Mouse (Mus musculus): ENCODE data around the gene Hist1h2ah. TPM values are rescaled to one million over a fixed set of nuclear protein-coding genes. Genes with fewer than 3 reads are reported as not detected.

Hist1h2ah gene
- polyA plus RNA-seq, 1 experiment = 1.8 TPM

- Histone ChIP-seq H3K27ac (ENCODE audit: control insufficient read depth, insufficient read depth, low read depth, low read length) (no peak overlapping the region), H3K4me1 (ENCODE audit: control insufficient read depth, insufficient read depth, low read length) (peaks cover 8% of the 10 kb centered on the region), H3K36me3 (ENCODE audit: control insufficient read depth, insufficient read depth, low read length) (no peaks in the 10 kb centered on the region), H3K4me3 (ENCODE audit: control insufficient read depth, low read depth, low read length) (peak overlapping the region; percentile 55), H3K27me3 (ENCODE audit: control insufficient read depth, insufficient read depth, low read length) (peaks cover 11% of the 10 kb centered on the region)
- no peak for TF ChIP-seq CTCF (IDR thresholded peaks at IDR 0.05; ENCODE audit: control insufficient read depth, insufficient read depth, insufficient replicate concordance, low read depth, low read length)
- TF ChIP-seq POLR2A (IDR thresholded peaks at IDR 0.05; ENCODE audit: control insufficient read depth, low read depth, low read length) = no peak
Observed at GRCm38 (mm10) chr13:21996840-21997185, 38.6 kb downstream of the Hist1h2ah start.

GRCm38 (mm10) chr13:21996101-21996839 is 39.1 kb downstream of the Hist1h2ah start:
- Histone ChIP-seq H3K4me1 (ENCODE audit: control insufficient read depth, insufficient read depth, low read length) (peaks cover 8% of the 10 kb centered on the region), H3K36me3 (ENCODE audit: control insufficient read depth, insufficient read depth, low read length) (no peaks in the 10 kb centered on the region), H3K27me3 (ENCODE audit: control insufficient read depth, insufficient read depth, low read length) (peaks cover 11% of the 10 kb centered on the region), H3K27ac (ENCODE audit: control insufficient read depth, insufficient read depth, low read depth, low read length) (no peak overlapping the region), H3K4me3 (ENCODE audit: control insufficient read depth, low read depth, low read length) (peak overlapping the region; percentile 55; the same call in 1 of the 2 replicates)
- no peak for TF ChIP-seq CTCF (IDR thresholded peaks at IDR 0.05; ENCODE audit: control insufficient read depth, insufficient read depth, insufficient replicate concordance, low read depth, low read length)
- TF ChIP-seq POLR2A (IDR thresholded peaks at IDR 0.05; ENCODE audit: control insufficient read depth, low read depth, low read length) = no peak

- Histone ChIP-seq H3K4me3 (ENCODE audit: control insufficient read depth, low read depth, low read length) (peak overlapping the region; percentile 71), H3K27ac (ENCODE audit: control insufficient read depth, insufficient read depth, low read depth, low read length) (no peak overlapping the region), H3K4me1 (ENCODE audit: control insufficient read depth, insufficient read depth, low read length) (peaks cover 8% of the 10 kb centered on the region), H3K36me3 (ENCODE audit: control insufficient read depth, insufficient read depth, low read length) (no peaks in the 10 kb centered on the region), H3K27me3 (ENCODE audit: control insufficient read depth, insufficient read depth, low read length) (peaks cover 11% of the 10 kb centered on the region)
- TF ChIP-seq POLR2A (IDR thresholded peaks at IDR 0.05; ENCODE audit: control insufficient read depth, low read depth, low read length) = no peak
- TF ChIP-seq CTCF (IDR thresholded peaks at IDR 0.05; ENCODE audit: control insufficient read depth, insufficient read depth, insufficient replicate concordance, low read depth, low read length) = no peak
Observed at GRCm38 (mm10) chr13:21995331-21995914, 39.9 kb downstream of the Hist1h2ah start.

- H3K27me3 ChIP-seq (ENCODE audit: control insufficient read depth, insufficient read depth, low read length) = peaks cover 11% of the 10 kb centered on the region
- peaks cover 8% of the 10 kb centered on the region for H3K4me1 ChIP-seq (ENCODE audit: control insufficient read depth, insufficient read depth, low read length)
- peak overlapping the region; percentile 71 for H3K4me3 ChIP-seq (ENCODE audit: control insufficient read depth, low read depth, low read length)
- no peak for TF ChIP-seq CTCF (IDR thresholded peaks at IDR 0.05; ENCODE audit: control insufficient read depth, insufficient read depth, insufficient replicate concordance, low read depth, low read length)
- no peak for TF ChIP-seq POLR2A (IDR thresholded peaks at IDR 0.05; ENCODE audit: control insufficient read depth, low read depth, low read length)
- no peak overlapping the region for H3K27ac ChIP-seq (ENCODE audit: control insufficient read depth, insufficient read depth, low read depth, low read length)
- H3K36me3 ChIP-seq (ENCODE audit: control insufficient read depth, insufficient read depth, low read length) = no peaks in the 10 kb centered on the region
Observed at GRCm38 (mm10) chr13:21994896-21995295, 40.5 kb downstream of the Hist1h2ah start.

- Histone ChIP-seq H3K4me3 (ENCODE audit: control insufficient read depth, low read depth, low read length) (no peak overlapping the region), H3K36me3 (ENCODE audit: control insufficient read depth, insufficient read depth, low read length) (no peaks in the 10 kb centered on the region), H3K27me3 (ENCODE audit: control insufficient read depth, insufficient read depth, low read length) (peaks cover 11% of the 10 kb centered on the region), H3K27ac (ENCODE audit: control insufficient read depth, insufficient read depth, low read depth, low read length) (no peak overlapping the region), H3K4me1 (ENCODE audit: control insufficient read depth, insufficient read depth, low read length) (peaks cover 8% of the 10 kb centered on the region)
- TF ChIP-seq CTCF (IDR thresholded peaks at IDR 0.05; ENCODE audit: control insufficient read depth, insufficient read depth, insufficient replicate concordance, low read depth, low read length) = no peak
- TF ChIP-seq POLR2A (IDR thresholded peaks at IDR 0.05; ENCODE audit: control insufficient read depth, low read depth, low read length) = no peak
Observed at GRCm38 (mm10) chr13:21993957-21994738, 41.2 kb downstream of the Hist1h2ah start.

GRCm38 (mm10) chr13:21992550-21992949 is 42.8 kb downstream of the Hist1h2ah start:
- TF ChIP-seq POLR2A (IDR thresholded peaks at IDR 0.05; ENCODE audit: control insufficient read depth, low read depth, low read length) (no peak), CTCF (IDR thresholded peaks at IDR 0.05; ENCODE audit: control insufficient read depth, insufficient read depth, insufficient replicate concordance, low read depth, low read length) (no peak)
- H3K27me3 ChIP-seq (ENCODE audit: control insufficient read depth, insufficient read depth, low read length) = peaks cover 11% of the 10 kb centered on the region

More at GRCm38 (mm10) chr13:21992550-21992949, 42.8 kb downstream of the Hist1h2ah start:
- no peak overlapping the region for H3K4me3 ChIP-seq (ENCODE audit: control insufficient read depth, low read depth, low read length)
- no peaks in the 10 kb centered on the region for H3K36me3 ChIP-seq (ENCODE audit: control insufficient read depth, insufficient read depth, low read length)
- no peak overlapping the region for H3K27ac ChIP-seq (ENCODE audit: control insufficient read depth, insufficient read depth, low read depth, low read length)
- peaks cover 8% of the 10 kb centered on the region for H3K4me1 ChIP-seq (ENCODE audit: control insufficient read depth, insufficient read depth, low read length)

Other genes starting within 250 kb of the Hist1h2ah start
- 1.8 and 2.1 TPM in 2 replicates for gene Hist1h2an, start 248.3 kb downstream of the Hist1h2ah start, polyA plus RNA-seq (2012; rRNA removed)
- gene Hist1h2bp, start 248.1 kb downstream of the Hist1h2ah start, polyA plus RNA-seq (2012; rRNA removed) = 155 and 156 TPM in 2 replicates
- 28.8 and 32.6 TPM in 2 replicates for gene Hist1h2bq, start 225.4 kb downstream of the Hist1h2ah start, polyA plus RNA-seq (2012; rRNA removed)
- not detected in 2 replicates for gene Hist1h2ao, start 225.1 kb downstream of the Hist1h2ah start, polyA plus RNA-seq (2012; rRNA removed)
- gene Hist1h4m, start 223.8 kb downstream of the Hist1h2ah start, polyA plus RNA-seq (2012; rRNA removed) = not detected in 2 replicates
- gene Hist1h4n, start 203.4 kb downstream of the Hist1h2ah start, polyA plus RNA-seq (2012; rRNA removed) = 32.2 and 38.8 TPM in 2 replicates
- 7.4 and 12.0 TPM in 2 replicates for gene Hist1h2ap, start 202.1 kb downstream of the Hist1h2ah start, polyA plus RNA-seq (2012; rRNA removed)
- gene Hist1h2br, start 201.8 kb downstream of the Hist1h2ah start, polyA plus RNA-seq (2012; rRNA removed) = 26.8 and 30.6 TPM in 2 replicates
- 2.7 and 2.8 TPM in 2 replicates for gene Zfp184, start 90.5 kb downstream of the Hist1h2ah start, polyA plus RNA-seq (2012; rRNA removed)
- gene Pom121l2, start 54.4 kb downstream of the Hist1h2ah start, polyA plus RNA-seq (2012; rRNA removed) = 128 and 157 TPM in 2 replicates
- 0.05 and 0.22 TPM in 2 replicates for gene Prss16, start 25.8 kb downstream of the Hist1h2ah start, polyA plus RNA-seq (2012; rRNA removed)
- gene Hist1h2bk, start 302 bp upstream of the Hist1h2ah start, polyA plus RNA-seq (2012; rRNA removed) = 10.0 and 11.3 TPM in 2 replicates
- gene Hist1h4i, start 5.8 kb upstream of the Hist1h2ah start, polyA plus RNA-seq (2012; rRNA removed) = 3.7 and 6.6 TPM in 2 replicates
- gene Hist1h2ag, start 7.4 kb upstream of the Hist1h2ah start, polyA plus RNA-seq (2012; rRNA removed) = 4.8 and 6.5 TPM in 2 replicates
- 7.9 and 8.5 TPM in 2 replicates for gene Hist1h2bj, start 7.6 kb upstream of the Hist1h2ah start, polyA plus RNA-seq (2012; rRNA removed)
- gene Vmn1r188, start 48.9 kb upstream of the Hist1h2ah start, polyA plus RNA-seq (2012; rRNA removed) = not detected in 2 replicates
- gene Vmn1r189, start 70.3 kb upstream of the Hist1h2ah start, polyA plus RNA-seq (2012; rRNA removed) = not detected in 2 replicates
- gene Vmn1r191, start 148.4 kb upstream of the Hist1h2ah start, polyA plus RNA-seq (2012; rRNA removed) = not detected in 2 replicates
- gene Vmn1r192, start 155.6 kb upstream of the Hist1h2ah start, polyA plus RNA-seq (2012; rRNA removed) = not detected in 2 replicates
- not detected in 2 replicates for gene Vmn1r193, start 187.6 kb upstream of the Hist1h2ah start, polyA plus RNA-seq (2012; rRNA removed)
- gene Vmn1r194, start 208.6 kb upstream of the Hist1h2ah start, polyA plus RNA-seq (2012; rRNA removed) = not detected in 2 replicates
- not detected in 2 replicates for gene Vmn1r195, start 235.0 kb upstream of the Hist1h2ah start, polyA plus RNA-seq (2012; rRNA removed)

All from testis, adult 2 months (tissue).